In the genomic region with DNA sequence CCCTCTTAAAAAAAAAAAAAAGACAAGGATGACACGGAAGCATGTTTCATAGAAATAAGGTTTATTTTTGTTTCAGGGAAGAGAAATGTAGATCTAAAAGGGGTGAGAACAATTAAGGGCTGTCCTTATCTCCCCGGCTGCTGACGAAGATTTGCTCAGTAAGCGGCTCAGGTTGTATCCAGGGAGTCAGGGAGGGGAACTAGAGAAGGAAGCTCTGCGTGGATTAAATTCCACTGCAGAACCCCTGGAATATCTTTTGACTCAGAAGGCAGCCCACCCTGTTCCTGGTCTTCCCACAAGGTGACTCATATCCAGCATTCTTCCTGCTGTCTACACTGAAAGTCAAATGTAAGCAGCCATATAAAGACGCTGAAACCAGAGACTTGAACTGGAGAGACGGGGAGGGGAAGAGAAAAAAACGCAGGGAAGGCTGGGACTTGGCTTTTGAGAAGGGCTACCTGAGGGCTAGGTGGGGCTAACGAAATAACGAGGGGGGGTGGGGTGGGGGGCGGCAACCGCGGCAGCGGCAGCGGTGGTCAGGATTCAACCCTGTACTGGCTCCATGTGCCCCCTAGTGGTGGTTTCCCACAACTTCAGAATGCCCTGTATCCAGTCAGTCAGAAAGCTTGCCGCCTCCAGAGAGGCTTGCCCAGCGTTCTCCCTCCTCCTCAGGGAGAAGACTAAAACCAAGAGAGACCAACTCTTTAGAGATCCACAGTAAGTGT, we compare ENCODE assay signal across 8 mouse cellular contexts. TPM values are rescaled to one million over a fixed set of nuclear protein-coding genes. Genes with fewer than 3 reads are reported as not detected.
DNase-seq lines count a peak whose midpoint lies in the region; ATAC-seq and TF ChIP-seq lines count a peak whose summit lies in the region.

No protein-coding gene starts in this region.

- 20% methylated on average over 17 of the region's 17 CpGs for WGBS in spleen, adult 2 months
- 4% methylated on average over 17 of the region's 17 CpGs for WGBS in intestine, postnatal 0 days
- WGBS in limb, embryonic 12.5 days = 19% methylated on average over 17 of the region's 17 CpGs
- WGBS in midbrain, embryonic 12.5 days = 20% methylated on average over 16 of the region's 17 CpGs
- 4% methylated on average over 17 of the region's 17 CpGs for WGBS in small intestine, adult 2 months

- DNase-seq in spleen, adult 2 months (ENCODE audit: low read depth in 1 of 2, low spot score in 2 of 2) = peak; percentile 19 to 53
- DNase-seq in spleen, adult 12 weeks (ENCODE audit: low spot score) = no peak
- DNase-seq in gastrocnemius, adult 8-10 months (ENCODE audit: low spot score in 2 of 2) = peak; percentile 32 to 35

- TF ChIP-seq CTCF in spleen, adult 2 months (IDR thresholded peaks at IDR 0.05; ENCODE audit: extremely low read depth, insufficient read depth, insufficient read length, insufficient replicate concordance) = peak; percentile 65; the same call in 1 of the 2 replicates
- TF ChIP-seq CTCF in intestine, postnatal 0 days (IDR thresholded peaks at IDR 0.05; ENCODE audit: low read depth) = peak; percentile 77
- peak; percentile 72; the same call in 1 of the 2 replicates for TF ChIP-seq CTCF in small intestine, adult 2 months (IDR thresholded peaks at IDR 0.05; ENCODE audit: extremely low read depth, insufficient read length, insufficient replicate concordance, low read depth, low read length)

- no peaks in the 10 kb centered on the region for H3K4me1 ChIP-seq in spleen, adult 2 months (ENCODE audit: control insufficient read depth, insufficient read depth, insufficient read length)
- no peaks in the 10 kb centered on the region for H3K4me1 ChIP-seq in intestine, postnatal 0 days (replicated peaks; ENCODE audit: control insufficient read depth, insufficient read depth, low read length)
- H3K4me1 ChIP-seq in limb, embryonic 12.5 days (replicated peaks) = no peaks in the 10 kb centered on the region; the same call in 1 of the 2 replicates
- H3K4me1 ChIP-seq in midbrain, embryonic 12.5 days = peaks cover 8% of the 10 kb centered on the region; the same call in 1 of the 2 replicates
- peaks cover 8% of the 10 kb centered on the region; the same call in 1 of the 2 replicates for H3K4me1 ChIP-seq in small intestine, adult 2 months (ENCODE audit: control insufficient read depth, insufficient read depth, insufficient read length, low read length)

- H3K4me3 ChIP-seq in spleen, adult 2 months (ENCODE audit: extremely low read depth, insufficient read depth, insufficient read length) = no peak overlapping the region
- H3K4me3 ChIP-seq in intestine, postnatal 0 days (ENCODE audit: low read depth, low read length) = peak overlapping the region; percentile 25
- H3K4me3 ChIP-seq in limb, embryonic 12.5 days (replicated peaks) = peak overlapping the region; percentile 16; the same call in 1 of the 2 replicates
- no peak overlapping the region for H3K4me3 ChIP-seq in midbrain, embryonic 12.5 days
- no peak overlapping the region for H3K4me3 ChIP-seq in small intestine, adult 2 months (ENCODE audit: low read depth, low read length)

- TF ChIP-seq POLR2A in spleen, adult 2 months (IDR thresholded peaks at IDR 0.05; ENCODE audit: low read depth, low read length) = no peak
- TF ChIP-seq POLR2A in small intestine, adult 2 months (IDR thresholded peaks at IDR 0.05; ENCODE audit: low read depth, low read length) = no peak

- peaks cover under 1% of the 10 kb centered on the region; the same call in 1 of the 2 replicates for H3K9me3 ChIP-seq in intestine, postnatal 0 days (ENCODE audit: control insufficient read depth)
- peaks cover 9% of the 10 kb centered on the region for H3K9me3 ChIP-seq in limb, embryonic 12.5 days
- peaks cover 10% of the 10 kb centered on the region; the same call in 1 of the 2 replicates for H3K9me3 ChIP-seq in midbrain, embryonic 12.5 days

- peak; percentile 77 for ATAC-seq in common myeloid progenitor, adult 5-6 weeks (replicated peaks; ENCODE audit: low read depth, poor library complexity, severe bottlenecking)
- peak; percentile 58; the same call in 1 of the 2 replicates for ATAC-seq in intestine, postnatal 0 days
- no peak for ATAC-seq in limb, embryonic 12.5 days (ENCODE audit: insufficient number of reproducible peaks, insufficient read depth, low FRiP score, low TSS enrichment, low read depth)
- ATAC-seq in midbrain, embryonic 12.5 days (ENCODE audit: low FRiP score, low read depth) = peak; percentile 60

- H3K9ac ChIP-seq in intestine, postnatal 0 days (ENCODE audit: low read depth, low read length) = no peak overlapping the region
- no peak overlapping the region for H3K9ac ChIP-seq in limb, embryonic 12.5 days (replicated peaks)
- H3K9ac ChIP-seq in midbrain, embryonic 12.5 days (replicated peaks) = no peak overlapping the region

- H3K27ac ChIP-seq in spleen, adult 2 months (ENCODE audit: insufficient read depth, low read length) = no peak overlapping the region
- H3K27ac ChIP-seq in intestine, postnatal 0 days (ENCODE audit: low read depth, low read length) = no peak overlapping the region
- H3K27ac ChIP-seq in limb, embryonic 12.5 days = no peak overlapping the region
- H3K27ac ChIP-seq in midbrain, embryonic 12.5 days (replicated peaks) = 0 out of 2 replicates have a peak overlapping the region, but pooled peaks have one; percentile 10
- H3K27ac ChIP-seq in small intestine, adult 2 months (ENCODE audit: insufficient read depth, low read depth, low read length) = no peak overlapping the region

- no peaks in the 10 kb centered on the region for H3K36me3 ChIP-seq in spleen, adult 2 months (ENCODE audit: control insufficient read depth, insufficient read depth, low read length)
- H3K36me3 ChIP-seq in intestine, postnatal 0 days (ENCODE audit: control insufficient read depth, insufficient read depth) = no peaks in the 10 kb centered on the region
- no peaks in the 10 kb centered on the region for H3K36me3 ChIP-seq in limb, embryonic 12.5 days
- peaks cover 54% of the 10 kb centered on the region for H3K36me3 ChIP-seq in midbrain, embryonic 12.5 days
- H3K36me3 ChIP-seq in small intestine, adult 2 months (ENCODE audit: control insufficient read depth, insufficient read depth, low read length) = no peaks in the 10 kb centered on the region

- H3K27me3 ChIP-seq in spleen, adult 2 months (ENCODE audit: control insufficient read depth, insufficient read depth, low read length) = no peaks in the 10 kb centered on the region
- no peaks in the 10 kb centered on the region for H3K27me3 ChIP-seq in intestine, postnatal 0 days (replicated peaks; ENCODE audit: control insufficient read depth, insufficient read depth, low read length)
- no peaks in the 10 kb centered on the region; the same call in 1 of the 2 replicates for H3K27me3 ChIP-seq in limb, embryonic 12.5 days
- no peaks in the 10 kb centered on the region for H3K27me3 ChIP-seq in midbrain, embryonic 12.5 days
- H3K27me3 ChIP-seq in small intestine, adult 2 months (ENCODE audit: control insufficient read depth, insufficient read depth, low read length) = no peaks in the 10 kb centered on the region

- H3K4me2 ChIP-seq in intestine, postnatal 0 days (replicated peaks; ENCODE audit: low read depth) = peak overlapping the region; percentile 58
- peak overlapping the region; percentile 43 for H3K4me2 ChIP-seq in limb, embryonic 12.5 days
- peak overlapping the region; percentile 29; the same call in 1 of the 2 replicates for H3K4me2 ChIP-seq in midbrain, embryonic 12.5 days (replicated peaks)

RNA-seq across cellular contexts. Expression of a gene that starts 1.1 kb away (rescaled TPM):
- polyA plus RNA-seq in spleen, adult 2 months (2012; rRNA removed) = 13.5 and 14.9 TPM in 2 replicates
- total RNA-seq in common myeloid progenitor, adult 5-6 weeks (2017) = 41.3 and 43.9 TPM in 2 replicates
- 10 to 100 TPM; 36.9 to 47.1 (median 38.2) TPM for total RNA-seq in gastrocnemius, adult 8-10 months (2022)
- 16.6 and 18.4 TPM in 2 replicates for polyA plus RNA-seq in intestine, postnatal 0 days (2015; fragmentation: Nextera tagmentation; extraction: Ambion mirVana)
- polyA plus RNA-seq in limb, embryonic 12.5 days (2016; fragmentation: Nextera tagmentation; extraction: Ambion mirVana) = 40.4 and 40.6 TPM in 2 replicates
- polyA plus RNA-seq in midbrain, embryonic 12.5 days (2016; fragmentation: Nextera tagmentation; extraction: Ambion mirVana) = 37.3 and 44.0 TPM in 2 replicates
- 14.9 and 18.4 TPM in 2 replicates for polyA plus RNA-seq in small intestine, adult 2 months (2012; rRNA removed)

RNA-seq across cellular contexts. Expression of a gene that starts 11.0 kb away (rescaled TPM):
- 2.7 and 3.9 TPM in 2 replicates for polyA plus RNA-seq in spleen, adult 2 months (2012; rRNA removed)
- 0.87 TPM in 1 of 2 replicates, not detected in the other for total RNA-seq in common myeloid progenitor, adult 5-6 weeks (2017)
- total RNA-seq in gastrocnemius, adult 8-10 months (2022) = under 1 TPM in 2 of 4 experiments, not detected in 2; 0.17 to 0.24 TPM
- polyA plus RNA-seq in intestine, postnatal 0 days (2015; fragmentation: Nextera tagmentation; extraction: Ambion mirVana) = 22.5 and 23.9 TPM in 2 replicates
- polyA plus RNA-seq in limb, embryonic 12.5 days (2016; fragmentation: Nextera tagmentation; extraction: Ambion mirVana) = 9.1 and 14.4 TPM in 2 replicates
- 1,098 and 1,155 TPM in 2 replicates for polyA plus RNA-seq in midbrain, embryonic 12.5 days (2016; fragmentation: Nextera tagmentation; extraction: Ambion mirVana)
- polyA plus RNA-seq in small intestine, adult 2 months (2012; rRNA removed) = 5.5 and 9.5 TPM in 2 replicates

RNA-seq across cellular contexts. Expression of a gene that starts 15.3 kb away (rescaled TPM):
- polyA plus RNA-seq in spleen, adult 2 months (2012; rRNA removed) = not detected in 2 replicates
- total RNA-seq in common myeloid progenitor, adult 5-6 weeks (2017) = not detected in 2 replicates
- under 1 TPM in 1 of 4 experiments, not detected in 3; 0.08 TPM for total RNA-seq in gastrocnemius, adult 8-10 months (2022)
- polyA plus RNA-seq in intestine, postnatal 0 days (2015; fragmentation: Nextera tagmentation; extraction: Ambion mirVana) = not detected in 2 replicates
- not detected in 2 replicates for polyA plus RNA-seq in limb, embryonic 12.5 days (2016; fragmentation: Nextera tagmentation; extraction: Ambion mirVana)
- 0.09 and 0.24 TPM in 2 replicates for polyA plus RNA-seq in midbrain, embryonic 12.5 days (2016; fragmentation: Nextera tagmentation; extraction: Ambion mirVana)
- not detected in 2 replicates for polyA plus RNA-seq in small intestine, adult 2 months (2012; rRNA removed)

RNA-seq across cellular contexts. Expression of a gene that starts 48.7 kb away (rescaled TPM):
- polyA plus RNA-seq in spleen, adult 2 months (2012; rRNA removed) = 137 and 149 TPM in 2 replicates
- 105 and 176 TPM in 2 replicates for total RNA-seq in common myeloid progenitor, adult 5-6 weeks (2017)
- 100 to 1,000 TPM; 125 to 155 (median 141) TPM for total RNA-seq in gastrocnemius, adult 8-10 months (2022)
- 147 and 178 TPM in 2 replicates for polyA plus RNA-seq in intestine, postnatal 0 days (2015; fragmentation: Nextera tagmentation; extraction: Ambion mirVana)
- polyA plus RNA-seq in limb, embryonic 12.5 days (2016; fragmentation: Nextera tagmentation; extraction: Ambion mirVana) = 149 and 151 TPM in 2 replicates
- 202 and 232 TPM in 2 replicates for polyA plus RNA-seq in midbrain, embryonic 12.5 days (2016; fragmentation: Nextera tagmentation; extraction: Ambion mirVana)
- 82.6 and 128 TPM in 2 replicates for polyA plus RNA-seq in small intestine, adult 2 months (2012; rRNA removed)

RNA-seq across cellular contexts. Expression of a gene that starts 55.5 kb away (rescaled TPM):
- polyA plus RNA-seq in spleen, adult 2 months (2012; rRNA removed) = 14.4 and 17.3 TPM in 2 replicates
- total RNA-seq in common myeloid progenitor, adult 5-6 weeks (2017) = 20.2 and 22.6 TPM in 2 replicates
- total RNA-seq in gastrocnemius, adult 8-10 months (2022) = 10 to 100 TPM; 45.0 to 48.8 (median 47.8) TPM
- 30.8 and 34.7 TPM in 2 replicates for polyA plus RNA-seq in intestine, postnatal 0 days (2015; fragmentation: Nextera tagmentation; extraction: Ambion mirVana)
- 69.5 and 72.0 TPM in 2 replicates for polyA plus RNA-seq in limb, embryonic 12.5 days (2016; fragmentation: Nextera tagmentation; extraction: Ambion mirVana)
- polyA plus RNA-seq in midbrain, embryonic 12.5 days (2016; fragmentation: Nextera tagmentation; extraction: Ambion mirVana) = 63.0 and 72.2 TPM in 2 replicates
- 10.5 and 16.6 TPM in 2 replicates for polyA plus RNA-seq in small intestine, adult 2 months (2012; rRNA removed)

Comparison
In these comparisons a context has a peak if more than half of its experiments do, and no peak if none do; other contexts are left out.
1. H3K4me3 ChIP-seq: peak in intestine, postnatal 0 days (single experiment) and limb, embryonic 12.5 days (single experiment); none in spleen, adult 2 months (single experiment), midbrain, embryonic 12.5 days (single experiment) and small intestine, adult 2 months (single experiment).
2. RNA of a gene that starts 11.0 kb away (polyA plus RNA-seq): 1,098 to 1,155 TPM in midbrain, embryonic 12.5 days; 22.5 to 23.9 TPM in intestine, postnatal 0 days, 9.1 to 14.4 TPM in limb, embryonic 12.5 days, 5.5 to 9.5 TPM in small intestine, adult 2 months and 2.7 to 3.9 TPM in spleen, adult 2 months; every median in the first group is over 10 times any median in the second.
3. Peak in every context shown above with its lines, with median percentiles within 50 percentile points of each other: CTCF ChIP-seq and H3K4me2 ChIP-seq.